Mouse (Mus musculus): Measurements from ENCODE around the gene Ckap2.

Gene Ckap2

GRCm38 (mm10) chr8:22185431-22186397 is at the start of gene Ckap2:
Gene Ckap2 (minus strand): TSS chr8:22185819.
- DNase-seq (ENCODE audit: low spot score in 2 of 2) = peak; percentile 92 to 94

GRCm38 (mm10) chr8:22228621-22229020 is 43.0 kb upstream of the Ckap2 start:
- DNase-seq (ENCODE audit: low spot score in 2 of 2) = no peak

- DNase-seq (ENCODE audit: low spot score in 2 of 2) = peak in 1 of 2 experiments; percentile 42
These were observed 41.6 kb upstream of the Ckap2 start, which contains the start of gene Thsd1 for GRCm38 (mm10) chr8:22227061-22227877. Gene Thsd1 (plus strand): TSS chr8:22227313.

GRCm38 (mm10) chr8:22226361-22226760 is 40.7 kb upstream of the Ckap2 start:
- DNase-seq (ENCODE audit: low spot score in 2 of 2) = no peak

GRCm38 (mm10) chr8:22214826-22215225 is 29.2 kb upstream of the Ckap2 start:
- no peak for DNase-seq (ENCODE audit: low spot score in 2 of 2)

- DNase-seq (ENCODE audit: low spot score in 2 of 2) = no peak
These were observed 23.4 kb upstream of the Ckap2 start for GRCm38 (mm10) chr8:22209012-22209411.

- DNase-seq (ENCODE audit: low spot score in 2 of 2) = no peak
These were observed 21.9 kb upstream of the Ckap2 start for GRCm38 (mm10) chr8:22207535-22207934.

- DNase-seq (ENCODE audit: low spot score in 2 of 2) = no peak
These were observed 13.9 kb upstream of the Ckap2 start for GRCm38 (mm10) chr8:22199481-22199880.

- DNase-seq (ENCODE audit: low spot score in 2 of 2) = no peak
These were observed 12.3 kb upstream of the Ckap2 start for GRCm38 (mm10) chr8:22197914-22198313.

- DNase-seq (ENCODE audit: low spot score in 2 of 2) = no peak
These were observed 7.9 kb upstream of the Ckap2 start for GRCm38 (mm10) chr8:22193432-22194010.

- DNase-seq (ENCODE audit: low spot score in 2 of 2) = peak; percentile 92 to 94
These were observed 7.2 kb upstream of the Ckap2 start, which contains the start of gene Vps36 for GRCm38 (mm10) chr8:22192660-22193431. Gene Vps36 (plus strand): TSS chr8:22192809.

GRCm38 (mm10) chr8:22184884-22185283 is 735 bp downstream of the Ckap2 start:
- DNase-seq (ENCODE audit: low spot score in 2 of 2) = peak; percentile 48 to 70

- DNase-seq (ENCODE audit: low spot score in 2 of 2) = no peak
These were observed 9.7 kb downstream of the Ckap2 start for GRCm38 (mm10) chr8:22175966-22176365.

- no peak for DNase-seq (ENCODE audit: low spot score in 2 of 2)
These were observed 16.5 kb downstream of the Ckap2 start for GRCm38 (mm10) chr8:22169167-22169566.

- peak; percentile 61 to 89 for DNase-seq (ENCODE audit: low spot score in 2 of 2)
These were observed 19.5 kb downstream of the Ckap2 start, which contains the start of gene Nek3 for GRCm38 (mm10) chr8:22166080-22166603. Gene Nek3 (minus strand): TSS chr8:22166435.

- no peak for DNase-seq (ENCODE audit: low spot score in 2 of 2)
These were observed 20.2 kb downstream of the Ckap2 start for GRCm38 (mm10) chr8:22165251-22166079.

GRCm38 (mm10) chr8:22164431-22164830 is 21.2 kb downstream of the Ckap2 start:
- no peak for DNase-seq (ENCODE audit: low spot score in 2 of 2)

GRCm38 (mm10) chr8:22162206-22162605 is 23.4 kb downstream of the Ckap2 start:
- no peak for DNase-seq (ENCODE audit: low spot score in 2 of 2)

- no peak for DNase-seq (ENCODE audit: low spot score in 2 of 2)
These were observed 35.3 kb downstream of the Ckap2 start for GRCm38 (mm10) chr8:22150345-22150663.

Data from spleen, postnatal 10 days (tissue).